Mouse (Mus musculus): Measurements from ENCODE around the gene Capn7. TPM values are rescaled to one million over a fixed set of nuclear protein-coding genes. Genes with fewer than 3 reads are reported as not detected.

Gene Capn7
- polyA plus RNA-seq, 1 experiment from 2014 or later, result 37.0 TPM

DNA sequence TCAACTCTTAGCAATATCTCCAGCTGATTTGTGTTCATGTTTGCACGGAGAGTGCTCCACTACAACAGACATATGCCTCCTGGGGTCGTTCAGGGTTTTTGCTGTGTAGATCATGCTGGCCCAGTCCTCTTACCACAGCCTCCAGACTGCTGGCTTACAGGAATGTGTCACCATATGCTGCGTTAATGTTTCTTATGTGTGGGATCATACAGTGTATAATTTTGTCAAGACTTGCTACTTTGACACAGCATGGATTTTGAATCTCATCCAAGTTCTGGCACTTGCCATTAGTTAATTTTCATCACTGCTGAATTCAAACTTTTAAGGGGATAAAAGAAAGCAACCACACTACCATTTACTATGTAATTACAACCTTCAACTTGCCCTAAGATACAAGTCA is 673 bp upstream of the Capn7 start:
- ATAC-seq (replicated peaks; ENCODE audit: low FRiP score, low TSS enrichment, low read depth), result no peak
- no peak overlapping the region for H3K27ac ChIP-seq (ENCODE audit: low read depth)
- whole genome bisulfite sequencing, result 58% methylated on average over 3 of the region's 3 CpGs

GRCm38 (mm10) chr14:31337406-31337805 is 968 bp downstream of the Capn7 start:
- ATAC-seq (replicated peaks; ENCODE audit: low FRiP score, low TSS enrichment, low read depth), result no peak
- 38% methylated on average over 7 of the region's 7 CpGs for WGBS
- H3K4me1 ChIP-seq (replicated peaks; ENCODE audit: control insufficient read depth, insufficient read depth, low read length), result 0 out of 2 replicates have a peak, but pooled peaks cover 3% of the 10 kb centered on the region
- H3K4me3 ChIP-seq (ENCODE audit: low read depth, low read length), result peak overlapping the region; percentile 86
- peak overlapping the region; percentile 80 for H3K9ac ChIP-seq (ENCODE audit: low read length)
- peak overlapping the region; percentile 61 for H3K4me2 ChIP-seq (ENCODE audit: low read length)
- H3K9me3 ChIP-seq (ENCODE audit: control insufficient read depth, low read length), result no peaks in the 10 kb centered on the region
- no peak for DNase-seq (ENCODE audit: low spot score)
- H3K36me3 ChIP-seq (ENCODE audit: control insufficient read depth, insufficient read depth, low read length), result peaks cover 12% of the 10 kb centered on the region
- no peaks in the 10 kb centered on the region for H3K27me3 ChIP-seq (replicated peaks; ENCODE audit: control insufficient read depth, insufficient read depth, low read length)
- no peak overlapping the region for H3K27ac ChIP-seq (ENCODE audit: low read depth)

More for the DNA sequence above, 673 bp upstream of the Capn7 start:
- peak overlapping the region; percentile 86 for H3K4me3 ChIP-seq (ENCODE audit: low read depth, low read length)
- no peak for DNase-seq (ENCODE audit: low spot score)
- H3K36me3 ChIP-seq (ENCODE audit: control insufficient read depth, insufficient read depth, low read length), result peaks cover 8% of the 10 kb centered on the region
- no peaks in the 10 kb centered on the region for H3K9me3 ChIP-seq (ENCODE audit: control insufficient read depth, low read length)
- no peak overlapping the region for H3K9ac ChIP-seq (ENCODE audit: low read length)
- no peaks in the 10 kb centered on the region for H3K27me3 ChIP-seq (replicated peaks; ENCODE audit: control insufficient read depth, insufficient read depth, low read length)
- H3K4me1 ChIP-seq (replicated peaks; ENCODE audit: control insufficient read depth, insufficient read depth, low read length), result 0 out of 2 replicates have a peak, but pooled peaks cover 3% of the 10 kb centered on the region
- peak overlapping the region; percentile 51 for H3K4me2 ChIP-seq (ENCODE audit: low read length)

- Histone ChIP-seq H3K27ac (ENCODE audit: low read depth) (no peak overlapping the region), H3K9ac (ENCODE audit: low read length) (no peak overlapping the region), H3K4me3 (ENCODE audit: low read depth, low read length) (peak overlapping the region; percentile 86), H3K9me3 (ENCODE audit: control insufficient read depth, low read length) (no peaks in the 10 kb centered on the region), H3K36me3 (ENCODE audit: control insufficient read depth, insufficient read depth, low read length) (peaks cover 15% of the 10 kb centered on the region), H3K27me3 (replicated peaks; ENCODE audit: control insufficient read depth, insufficient read depth, low read length) (no peaks in the 10 kb centered on the region), H3K4me1 (replicated peaks; ENCODE audit: control insufficient read depth, insufficient read depth, low read length) (0 out of 2 replicates have a peak, but pooled peaks cover 3% of the 10 kb centered on the region), H3K4me2 (ENCODE audit: low read length) (peak overlapping the region; percentile 61)
- no peak for ATAC-seq (replicated peaks; ENCODE audit: low FRiP score, low TSS enrichment, low read depth)
- DNase-seq (ENCODE audit: low spot score), result no peak
Measured at GRCm38 (mm10) chr14:31337947-31338346, 1.5 kb downstream of the Capn7 start.

- H3K4me2 ChIP-seq (ENCODE audit: low read length), result no peak overlapping the region
- no peak overlapping the region for H3K9ac ChIP-seq (ENCODE audit: low read length)
- no peaks in the 10 kb centered on the region for H3K4me1 ChIP-seq (replicated peaks; ENCODE audit: control insufficient read depth, insufficient read depth, low read length)
- H3K4me3 ChIP-seq (ENCODE audit: low read depth, low read length), result no peak overlapping the region
- WGBS, result 85% methylated on average over 8 of the region's 8 CpGs
- DNase-seq (ENCODE audit: low spot score) (no peak), ATAC-seq (replicated peaks; ENCODE audit: low FRiP score, low TSS enrichment, low read depth) (no peak)
- H3K9me3 ChIP-seq (ENCODE audit: control insufficient read depth, low read length), result no peaks in the 10 kb centered on the region
- peaks cover 53% of the 10 kb centered on the region for H3K36me3 ChIP-seq (ENCODE audit: control insufficient read depth, insufficient read depth, low read length)
- no peak overlapping the region for H3K27ac ChIP-seq (ENCODE audit: low read depth)
- no peaks in the 10 kb centered on the region for H3K27me3 ChIP-seq (replicated peaks; ENCODE audit: control insufficient read depth, insufficient read depth, low read length)
Measured at GRCm38 (mm10) chr14:31343241-31343640, 6.8 kb downstream of the Capn7 start.

GRCm38 (mm10) chr14:31345367-31345766 is 8.9 kb downstream of the Capn7 start:
- no peak overlapping the region for H3K4me3 ChIP-seq (ENCODE audit: low read depth, low read length)
- H3K27me3 ChIP-seq (replicated peaks; ENCODE audit: control insufficient read depth, insufficient read depth, low read length), result no peaks in the 10 kb centered on the region
- DNase-seq (ENCODE audit: low spot score), result no peak
- H3K27ac ChIP-seq (ENCODE audit: low read depth), result no peak overlapping the region
- 98% methylated on average over 1 of the region's 1 CpGs for WGBS
- H3K4me2 ChIP-seq (ENCODE audit: low read length), result no peak overlapping the region
- no peaks in the 10 kb centered on the region for H3K4me1 ChIP-seq (replicated peaks; ENCODE audit: control insufficient read depth, insufficient read depth, low read length)
- H3K36me3 ChIP-seq (ENCODE audit: control insufficient read depth, insufficient read depth, low read length), result peaks cover 60% of the 10 kb centered on the region
- no peak overlapping the region for H3K9ac ChIP-seq (ENCODE audit: low read length)
- H3K9me3 ChIP-seq (ENCODE audit: control insufficient read depth, low read length), result no peaks in the 10 kb centered on the region
- ATAC-seq (replicated peaks; ENCODE audit: low FRiP score, low TSS enrichment, low read depth), result no peak

GRCm38 (mm10) chr14:31362236-31362635 is 25.8 kb downstream of the Capn7 start:
- DNase-seq (ENCODE audit: low spot score) (no peak), ATAC-seq (replicated peaks; ENCODE audit: low FRiP score, low TSS enrichment, low read depth) (no peak)
- Histone ChIP-seq H3K27me3 (replicated peaks; ENCODE audit: control insufficient read depth, insufficient read depth, low read length) (no peaks in the 10 kb centered on the region), H3K4me1 (replicated peaks; ENCODE audit: control insufficient read depth, insufficient read depth, low read length) (no peaks in the 10 kb centered on the region), H3K4me3 (ENCODE audit: low read depth, low read length) (no peak overlapping the region), H3K36me3 (ENCODE audit: control insufficient read depth, insufficient read depth, low read length) (peaks cover 76% of the 10 kb centered on the region), H3K4me2 (ENCODE audit: low read length) (no peak overlapping the region), H3K9ac (ENCODE audit: low read length) (no peak overlapping the region), H3K9me3 (ENCODE audit: control insufficient read depth, low read length) (no peaks in the 10 kb centered on the region), H3K27ac (ENCODE audit: low read depth) (no peak overlapping the region)
- WGBS, result 90% methylated on average over 2 of the region's 2 CpGs

GRCm38 (mm10) chr14:31364589-31364988 is 28.2 kb downstream of the Capn7 start:
- Histone ChIP-seq H3K4me2 (ENCODE audit: low read length) (no peak overlapping the region), H3K27ac (ENCODE audit: low read depth) (no peak overlapping the region), H3K4me1 (replicated peaks; ENCODE audit: control insufficient read depth, insufficient read depth, low read length) (no peaks in the 10 kb centered on the region), H3K9ac (ENCODE audit: low read length) (no peak overlapping the region), H3K36me3 (ENCODE audit: control insufficient read depth, insufficient read depth, low read length) (peaks cover 88% of the 10 kb centered on the region), H3K4me3 (ENCODE audit: low read depth, low read length) (no peak overlapping the region), H3K27me3 (replicated peaks; ENCODE audit: control insufficient read depth, insufficient read depth, low read length) (no peaks in the 10 kb centered on the region), H3K9me3 (ENCODE audit: control insufficient read depth, low read length) (no peaks in the 10 kb centered on the region)
- 91% methylated on average over 4 of the region's 4 CpGs for WGBS
- no peak for ATAC-seq (replicated peaks; ENCODE audit: low FRiP score, low TSS enrichment, low read depth)
- DNase-seq (ENCODE audit: low spot score), result no peak

- H3K36me3 ChIP-seq (ENCODE audit: control insufficient read depth, insufficient read depth, low read length), result peaks cover 91% of the 10 kb centered on the region
- DNase-seq (ENCODE audit: low spot score), result peak; percentile 76
Measured at GRCm38 (mm10) chr14:31365350-31365749, 28.9 kb downstream of the Capn7 start.

GRCm38 (mm10) chr14:31367951-31368350 is 31.5 kb downstream of the Capn7 start:
- Histone ChIP-seq H3K27me3 (replicated peaks; ENCODE audit: control insufficient read depth, insufficient read depth, low read length) (no peaks in the 10 kb centered on the region), H3K36me3 (ENCODE audit: control insufficient read depth, insufficient read depth, low read length) (peaks cover 93% of the 10 kb centered on the region), H3K9me3 (ENCODE audit: control insufficient read depth, low read length) (no peaks in the 10 kb centered on the region), H3K27ac (ENCODE audit: low read depth) (no peak overlapping the region), H3K4me2 (ENCODE audit: low read length) (no peak overlapping the region), H3K4me3 (ENCODE audit: low read depth, low read length) (no peak overlapping the region), H3K9ac (ENCODE audit: low read length) (no peak overlapping the region), H3K4me1 (replicated peaks; ENCODE audit: control insufficient read depth, insufficient read depth, low read length) (no peaks in the 10 kb centered on the region)
- DNase-seq (ENCODE audit: low spot score) (no peak), ATAC-seq (replicated peaks; ENCODE audit: low FRiP score, low TSS enrichment, low read depth) (no peak)
- WGBS, result 88% methylated on average over 7 of the region's 7 CpGs

More at GRCm38 (mm10) chr14:31365350-31365749, 28.9 kb downstream of the Capn7 start:
- Histone ChIP-seq H3K9ac (ENCODE audit: low read length) (no peak overlapping the region), H3K9me3 (ENCODE audit: control insufficient read depth, low read length) (no peaks in the 10 kb centered on the region), H3K4me3 (ENCODE audit: low read depth, low read length) (no peak overlapping the region), H3K27me3 (replicated peaks; ENCODE audit: control insufficient read depth, insufficient read depth, low read length) (no peaks in the 10 kb centered on the region), H3K27ac (ENCODE audit: low read depth) (no peak overlapping the region), H3K4me1 (replicated peaks; ENCODE audit: control insufficient read depth, insufficient read depth, low read length) (no peaks in the 10 kb centered on the region), H3K4me2 (ENCODE audit: low read length) (no peak overlapping the region)
- ATAC-seq (replicated peaks; ENCODE audit: low FRiP score, low TSS enrichment, low read depth), result no peak

All from intestine, embryonic 14.5 days (tissue).